Mouse (Mus musculus): ENCODE data around the gene Arhgef11.
"Not testable (repeated sequence)": the region's sequence is repeated elsewhere in the genome, so short reads cannot be mapped to it uniquely, and the experiment has no call there.

Arhgef11 gene

DNA sequence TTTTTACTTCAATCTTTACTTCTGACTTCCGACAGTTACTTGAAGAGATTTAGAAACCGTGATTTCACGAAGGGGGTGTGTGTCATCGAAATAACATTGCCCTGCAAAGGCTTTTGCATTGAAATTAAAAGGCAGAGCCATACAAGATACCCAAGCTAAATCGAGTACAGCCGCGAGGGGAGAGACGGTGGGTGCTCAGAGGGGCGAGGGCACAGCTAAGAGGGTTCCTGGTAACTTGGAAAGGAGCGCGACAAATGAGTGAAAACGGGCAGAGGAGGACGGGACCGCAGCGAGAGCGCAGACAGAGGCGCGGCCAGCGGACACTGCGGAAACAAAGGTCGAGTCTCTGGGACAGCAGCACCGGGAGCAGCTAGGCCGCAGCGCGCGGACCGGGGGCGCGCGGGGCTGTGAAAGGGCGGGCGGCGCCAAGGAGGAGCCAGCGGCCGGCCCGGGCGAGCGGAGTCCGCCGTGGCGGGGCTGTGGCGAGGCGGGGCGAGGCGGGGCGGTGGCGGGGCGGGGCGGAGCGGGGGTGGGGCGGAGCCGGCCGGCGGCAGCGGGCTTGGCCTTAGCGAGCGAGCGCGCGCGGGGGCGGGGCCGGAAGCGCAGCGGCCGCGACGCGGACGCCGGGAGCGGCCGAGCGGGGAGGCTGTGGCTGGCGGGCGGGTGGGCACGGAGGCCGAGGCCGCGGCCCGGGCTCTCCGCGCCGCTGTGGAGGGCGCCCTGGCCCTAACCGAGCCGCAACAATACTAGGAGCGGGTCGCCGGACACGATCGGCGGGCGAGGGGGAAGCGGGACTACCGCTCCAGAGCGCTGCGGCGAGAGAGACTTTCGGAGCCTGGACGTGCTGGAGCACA, at the start of gene Arhgef11:
Gene Arhgef11 (plus strand): TSS at position 603 of the 854 bp plus-strand sequence.
- peak; percentile 69 for DNase-seq

DNA sequence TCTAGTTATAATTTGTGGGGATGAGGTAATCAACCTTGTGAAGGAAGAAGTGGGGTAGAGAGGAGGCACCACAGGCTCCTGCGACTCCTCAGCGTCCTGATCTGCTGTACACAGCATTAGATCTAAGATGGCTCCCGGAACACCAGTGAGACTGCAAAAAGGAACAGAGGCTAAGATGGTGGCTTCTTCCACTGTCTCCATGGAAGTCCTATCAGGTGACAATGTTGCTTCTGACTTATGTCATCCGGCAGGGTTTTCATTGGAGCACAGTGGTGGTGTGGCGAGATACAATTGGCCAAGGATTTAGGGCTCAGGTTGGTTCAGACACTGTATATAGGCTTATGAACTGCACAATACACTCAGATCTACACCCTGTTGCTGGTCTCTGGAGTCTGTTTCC, 48.7 kb upstream of the Arhgef11 start:
- DNase-seq: no peak

DNA sequence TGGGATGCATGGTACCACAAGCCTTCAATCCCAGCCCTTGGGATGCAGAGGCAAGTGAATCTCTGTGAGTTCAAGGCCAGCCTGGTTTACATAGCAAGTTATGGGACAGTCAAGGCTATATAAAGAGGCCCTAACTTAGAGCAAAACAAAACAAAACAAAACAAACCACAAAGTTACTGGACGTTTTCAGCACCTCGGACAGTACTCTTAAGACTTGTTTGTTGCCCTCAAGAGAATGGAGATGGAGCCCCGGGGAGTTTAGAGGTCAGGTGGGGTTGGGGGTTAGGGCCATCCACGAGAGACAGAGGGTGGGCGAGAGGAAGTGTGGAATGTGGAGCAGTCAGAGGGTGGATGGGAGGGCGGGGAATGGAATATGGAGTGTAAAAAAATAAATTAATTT, 41.6 kb upstream of the Arhgef11 start:
- DNase-seq: no peak

DNA sequence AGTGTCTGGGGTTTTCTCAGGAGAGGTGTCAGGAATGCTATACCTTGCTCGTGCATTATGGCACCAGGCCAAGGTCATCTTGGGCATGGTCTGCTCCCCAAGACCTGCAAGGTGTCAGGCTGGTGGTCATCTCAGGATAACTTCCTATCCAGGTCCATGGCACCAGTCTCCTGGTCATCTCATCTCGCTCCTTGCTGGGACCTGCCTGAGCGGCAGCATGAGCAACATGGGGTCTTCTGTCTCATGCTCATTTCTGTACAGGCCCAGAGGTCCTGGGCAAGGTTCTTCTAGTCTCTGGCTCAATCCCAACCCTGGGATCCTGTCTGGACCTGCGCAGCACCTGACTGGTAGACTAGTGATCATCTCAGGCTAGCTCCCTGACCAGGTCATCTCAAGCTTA, 35.1 kb upstream of the Arhgef11 start:
- DNase-seq: no peak

DNA sequence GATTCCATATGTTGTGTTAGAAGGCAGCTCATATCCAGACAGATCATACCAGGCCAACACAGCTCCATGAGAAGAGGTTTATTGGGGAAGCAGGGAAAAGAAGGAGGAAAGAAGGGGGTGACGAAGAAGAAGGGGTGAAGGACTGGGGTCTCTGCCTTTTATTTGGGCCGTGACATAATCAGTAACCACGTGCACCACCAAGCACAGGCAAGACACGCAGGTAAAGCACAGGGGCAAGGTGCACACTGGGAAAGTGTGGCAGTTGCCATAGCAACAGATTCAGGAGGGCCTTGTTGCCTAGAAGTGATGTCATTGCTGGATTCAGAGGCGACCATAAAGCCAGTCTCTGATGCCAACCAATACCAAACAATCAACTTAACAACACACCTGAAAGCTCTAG, 23.6 kb upstream of the Arhgef11 start:
- no peak for DNase-seq

DNA sequence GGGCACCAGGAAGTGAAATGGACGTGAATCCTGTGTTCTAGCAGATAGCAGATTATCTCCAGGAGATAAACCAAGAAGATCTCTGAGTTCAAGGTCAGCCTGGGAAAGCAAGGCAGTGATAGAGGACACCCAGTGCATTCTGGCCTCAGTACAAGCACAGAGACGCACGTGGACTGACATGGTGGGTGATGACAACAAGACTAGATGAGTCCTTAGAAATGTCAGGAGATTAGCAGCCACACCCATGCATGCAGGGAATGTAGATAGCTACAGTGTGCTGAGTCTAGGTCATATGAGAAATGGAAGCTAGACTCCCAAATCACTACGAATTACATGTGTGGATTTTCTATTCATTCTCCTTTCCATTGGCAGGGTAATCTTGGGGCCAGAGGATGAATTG, 22.0 kb upstream of the Arhgef11 start:
- DNase-seq: not testable (repeated sequence)

DNA sequence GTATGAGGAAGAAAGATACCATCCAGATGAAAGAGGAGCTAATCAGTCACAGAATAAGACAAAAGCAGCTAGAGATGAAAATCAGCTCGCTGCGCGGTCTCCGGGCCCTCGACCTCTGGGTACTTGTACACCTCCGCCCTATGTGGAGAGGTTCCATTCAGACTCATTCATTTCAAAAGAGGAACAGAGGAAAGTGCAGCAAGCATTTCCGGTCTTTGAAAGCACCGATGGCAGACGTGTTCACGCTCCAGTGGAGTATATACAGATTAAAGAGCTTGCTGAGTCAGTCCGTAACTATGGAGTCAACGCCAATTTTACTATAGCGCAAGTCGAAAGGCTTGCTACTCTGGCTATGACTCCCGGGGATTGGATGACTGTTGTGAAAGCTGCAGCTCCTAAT, 16.3 kb upstream of the Arhgef11 start:
- not testable (repeated sequence) for DNase-seq

DNA sequence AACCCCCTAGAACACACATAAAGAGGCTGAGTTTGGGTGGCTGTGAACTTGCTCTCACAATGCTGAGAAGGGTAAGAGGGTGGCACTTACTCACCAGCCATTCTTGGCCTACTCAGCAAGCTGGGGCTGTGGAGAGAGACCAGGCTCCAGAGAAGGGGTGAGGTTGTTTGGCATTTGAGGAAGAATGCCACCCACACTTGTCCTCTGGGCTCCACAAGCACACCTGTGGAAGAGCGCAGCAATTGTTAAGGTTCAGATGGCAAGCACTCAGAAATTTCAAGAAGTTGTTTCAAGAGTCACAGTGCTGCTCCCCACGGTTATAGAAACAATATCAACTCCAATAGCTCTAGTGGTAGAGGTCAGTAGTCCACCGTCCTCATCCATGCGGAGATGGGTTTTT, 1.0 kb upstream of the Arhgef11 start:
- no peak for DNase-seq

DNA sequence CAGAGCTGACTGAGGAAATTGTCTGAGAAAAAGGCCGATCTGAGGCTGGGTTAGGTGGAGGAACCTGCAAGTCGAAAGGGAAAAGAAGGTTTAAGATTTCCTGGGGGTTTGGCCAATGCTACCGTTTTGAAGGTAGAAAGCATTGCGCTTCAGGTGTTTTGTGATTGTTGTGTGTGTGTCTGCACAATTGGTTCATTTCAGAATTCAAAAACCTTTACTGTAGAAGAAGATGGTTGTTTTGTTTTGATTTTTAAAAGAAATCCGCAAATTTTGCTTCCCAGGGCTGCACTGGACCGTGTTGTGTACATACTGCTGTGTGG, 412 bp downstream of the Arhgef11 start:
- DNase-seq: no peak

DNA sequence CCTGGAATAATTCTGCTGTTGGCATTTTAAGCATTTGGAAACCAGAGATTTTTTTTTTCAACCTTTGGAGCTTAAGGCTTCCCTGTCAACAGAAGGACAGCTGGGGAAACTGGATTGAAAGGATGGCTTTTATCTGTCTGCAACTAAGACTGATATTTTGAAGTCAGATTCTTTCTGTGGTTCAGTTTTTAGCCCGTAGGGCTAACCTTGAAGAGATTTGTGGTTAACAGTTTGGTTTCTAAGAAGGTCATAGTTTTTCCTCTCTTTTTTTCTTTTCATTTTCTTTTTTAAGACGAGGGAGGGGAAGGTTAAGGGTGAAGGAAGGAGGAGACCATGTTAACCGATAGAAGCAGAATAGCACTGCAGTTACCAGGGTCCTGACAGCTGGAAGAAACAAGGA, 881 bp downstream of the Arhgef11 start:
- DNase-seq: no peak

DNA sequence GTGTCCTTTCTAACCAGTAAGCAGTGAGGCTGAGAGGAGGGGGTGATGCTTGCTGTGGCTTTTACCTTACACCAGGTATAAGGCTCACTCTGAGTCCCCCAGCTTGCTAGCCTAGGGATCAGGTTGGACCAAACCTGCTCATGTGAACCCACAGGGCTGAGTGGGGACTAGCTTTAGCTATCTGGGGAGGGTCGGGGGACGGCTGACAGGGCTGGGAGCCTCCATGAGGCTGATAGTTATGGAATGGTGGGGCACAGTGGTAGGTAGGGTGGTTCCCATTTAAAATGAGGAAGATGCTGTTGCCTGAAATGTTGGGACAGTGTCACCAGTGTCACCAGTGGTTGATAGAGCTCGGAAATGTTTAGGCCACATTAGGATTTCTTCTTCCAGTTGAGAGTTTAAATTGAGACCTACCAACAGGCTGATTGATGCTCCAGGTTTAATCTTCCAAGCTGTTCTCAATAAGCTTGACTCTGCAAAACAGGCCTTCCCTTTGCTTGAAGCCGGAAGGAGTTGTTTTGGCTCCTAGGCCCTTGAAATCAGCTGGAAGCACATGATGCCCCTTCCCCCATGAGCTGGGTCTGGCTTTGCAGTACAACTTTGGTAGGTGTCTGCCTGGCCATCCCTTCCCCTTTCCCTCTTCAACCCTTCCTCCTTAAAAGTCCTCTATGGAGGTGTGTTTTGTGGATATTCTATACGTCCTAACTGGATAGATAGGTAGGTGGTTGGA, 1.8 kb downstream of the Arhgef11 start:
- no peak for DNase-seq

DNA sequence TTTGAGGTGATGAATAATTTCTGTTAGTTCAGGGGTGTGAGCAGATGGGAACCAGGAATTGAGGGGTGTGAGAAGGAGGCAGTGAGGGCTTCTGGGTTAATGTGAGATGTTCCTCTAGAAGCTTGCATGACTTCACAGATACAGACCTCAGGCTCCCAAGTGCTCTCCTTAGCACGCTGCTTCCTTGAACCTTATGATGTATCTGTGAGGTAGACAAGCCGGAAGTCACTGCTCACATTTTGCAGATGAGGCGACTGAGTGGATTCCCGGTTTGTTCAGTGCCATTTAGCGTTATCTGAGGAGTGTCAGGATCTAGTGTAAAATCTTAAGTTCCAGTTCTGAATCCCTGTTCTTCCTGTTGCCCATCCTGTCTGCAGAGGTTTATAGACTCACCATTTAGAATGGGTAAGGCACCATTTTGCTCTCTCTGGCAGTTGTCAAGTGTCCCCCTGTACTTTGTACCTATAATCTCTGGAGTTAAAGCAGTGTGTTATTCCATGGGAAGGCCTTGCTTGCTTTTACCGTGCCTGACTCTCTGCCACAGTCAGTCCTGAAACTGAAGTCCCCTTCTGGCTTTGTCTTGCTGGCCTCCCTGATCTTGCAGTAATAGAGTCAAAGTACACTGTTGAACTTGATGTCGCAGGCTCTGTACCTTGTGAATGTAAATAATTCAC, 3.0 kb downstream of the Arhgef11 start:
- no peak for DNase-seq

DNA sequence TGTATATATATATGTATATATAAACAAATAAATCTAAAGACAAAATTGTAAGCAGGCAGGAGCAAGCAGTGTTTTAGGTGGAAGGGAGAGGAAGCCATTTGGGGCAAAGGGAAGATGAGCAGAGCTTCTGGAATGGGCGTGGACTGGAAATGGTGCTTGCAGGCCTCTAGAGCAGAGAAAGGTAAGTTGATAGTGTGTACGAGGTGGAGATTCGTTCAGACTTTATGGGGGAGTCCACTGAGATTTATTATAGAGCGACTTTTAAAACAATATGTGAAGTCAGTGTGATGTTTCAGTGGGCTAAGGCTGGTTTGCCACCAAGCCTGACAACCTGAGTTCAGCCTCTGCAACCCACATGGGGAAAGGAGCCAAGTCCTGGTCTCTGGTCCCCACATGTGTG, 7.5 kb downstream of the Arhgef11 start:
- DNase-seq: no peak

DNA sequence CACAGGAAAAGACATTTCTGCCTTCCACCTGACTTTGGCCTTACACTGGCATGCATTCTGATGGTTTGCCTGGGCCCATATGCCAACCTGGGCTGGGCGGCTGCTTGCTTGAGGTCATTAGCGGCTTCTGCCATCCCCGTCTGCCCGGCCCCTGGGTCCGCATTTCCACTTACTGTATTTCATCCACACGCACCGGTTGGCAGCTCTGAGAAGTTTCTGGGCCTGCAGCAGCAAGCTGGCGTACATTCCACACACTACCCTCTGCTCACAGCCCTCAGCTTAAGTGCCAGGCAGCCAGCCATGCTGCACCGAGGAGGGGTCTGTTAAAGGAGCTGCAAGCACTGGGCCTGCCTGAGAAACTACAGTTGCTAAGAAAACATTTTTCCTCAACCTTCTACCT, 13.5 kb downstream of the Arhgef11 start:
- DNase-seq: peak; percentile 12

DNA sequence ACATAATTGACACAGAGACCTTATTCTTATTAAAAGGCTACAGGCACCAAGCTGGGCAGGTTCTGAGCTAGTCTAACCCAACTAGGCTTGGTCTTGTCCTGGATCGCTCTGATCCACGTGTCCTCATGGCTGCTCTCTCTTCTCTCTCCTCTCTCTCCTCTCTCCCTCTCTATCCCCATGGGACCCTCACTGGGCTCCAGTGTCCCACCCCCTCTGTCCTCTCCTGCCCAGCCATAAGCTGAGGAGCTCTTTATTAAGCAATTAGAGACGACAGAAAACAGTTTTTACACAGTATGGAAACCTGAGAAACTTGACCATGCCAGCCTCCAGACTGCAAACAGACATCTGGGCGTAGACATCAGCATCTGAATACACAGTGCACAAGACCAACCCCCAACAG, 14.0 kb downstream of the Arhgef11 start:
- DNase-seq: no peak

DNA sequence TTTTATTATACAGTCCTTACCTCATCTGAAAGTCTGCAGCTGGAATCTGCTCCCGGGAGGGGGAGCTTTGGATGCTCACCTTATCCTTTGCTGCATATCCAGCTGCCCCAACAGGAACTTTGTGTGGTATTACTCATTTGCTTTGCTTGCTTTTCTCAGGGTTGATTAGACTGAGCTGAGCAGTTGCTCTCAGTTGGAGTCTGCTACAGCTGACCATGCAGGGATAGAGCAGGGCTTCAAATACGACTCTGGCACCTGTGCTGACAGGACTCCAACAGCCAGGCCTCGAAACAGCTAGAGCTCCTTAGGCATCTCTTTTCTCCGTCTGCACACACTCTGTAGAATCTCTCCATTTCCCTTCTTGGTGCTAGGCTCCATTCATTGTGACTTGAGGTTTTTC, 18.2 kb downstream of the Arhgef11 start:
- DNase-seq: no peak

DNA sequence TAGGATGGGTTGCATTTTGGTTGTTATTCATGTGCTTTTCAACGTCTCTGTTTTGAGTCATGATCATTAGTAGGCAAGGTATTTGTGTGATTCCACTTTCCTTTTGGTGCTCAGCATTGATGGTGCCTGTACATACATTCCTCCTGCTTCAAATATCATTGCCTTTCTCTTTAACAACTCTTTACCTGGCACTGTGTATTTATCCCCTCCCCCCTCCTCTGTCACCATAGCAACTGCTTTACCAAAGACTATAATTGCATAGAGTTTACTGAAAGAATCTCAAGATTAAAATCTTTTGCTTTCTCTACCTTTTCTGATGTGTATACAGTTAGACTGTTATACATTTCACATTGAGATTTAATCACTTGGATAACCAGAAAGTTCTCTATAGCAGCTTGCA, 26.1 kb downstream of the Arhgef11 start:
- DNase-seq: no peak

DNA sequence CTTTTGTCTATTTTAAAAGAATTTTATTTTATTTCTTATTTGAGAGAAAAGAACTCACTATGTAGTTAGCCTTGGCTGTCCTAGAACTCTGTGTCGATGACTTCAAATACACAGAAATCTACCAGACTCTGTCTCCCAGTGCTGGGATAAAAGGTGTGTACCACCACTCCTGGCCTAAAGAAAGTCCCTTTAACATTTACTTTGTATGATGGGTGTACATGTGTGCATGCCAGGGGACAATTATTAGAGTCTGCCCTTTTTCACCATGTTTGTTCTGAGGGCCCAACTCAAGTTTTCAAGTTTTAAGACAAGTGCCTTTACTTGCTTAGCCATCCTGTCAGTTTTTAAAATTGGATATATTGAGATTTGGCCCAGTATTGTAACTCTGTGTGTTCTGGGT, 28.8 kb downstream of the Arhgef11 start:
- DNase-seq: no peak

DNA sequence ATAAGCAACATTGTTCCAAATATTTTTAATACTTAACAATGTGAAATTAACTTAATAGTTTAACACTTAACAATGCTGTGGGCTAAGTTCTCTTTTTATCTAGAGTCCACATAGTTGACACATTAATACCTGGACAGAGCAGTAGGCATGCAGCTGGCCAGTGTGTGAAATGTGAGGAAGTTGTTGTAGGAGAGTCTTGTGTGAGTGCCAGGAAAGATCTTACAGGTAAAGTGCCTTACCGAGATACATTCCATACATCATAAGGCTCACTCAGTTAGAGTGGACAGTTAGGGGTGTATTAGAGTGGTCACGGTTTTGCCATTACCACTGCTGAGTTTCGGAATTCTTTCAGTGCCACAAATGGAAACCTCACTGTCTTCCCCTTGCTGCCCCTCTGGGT, 31.7 kb downstream of the Arhgef11 start:
- no peak for DNase-seq

DNA sequence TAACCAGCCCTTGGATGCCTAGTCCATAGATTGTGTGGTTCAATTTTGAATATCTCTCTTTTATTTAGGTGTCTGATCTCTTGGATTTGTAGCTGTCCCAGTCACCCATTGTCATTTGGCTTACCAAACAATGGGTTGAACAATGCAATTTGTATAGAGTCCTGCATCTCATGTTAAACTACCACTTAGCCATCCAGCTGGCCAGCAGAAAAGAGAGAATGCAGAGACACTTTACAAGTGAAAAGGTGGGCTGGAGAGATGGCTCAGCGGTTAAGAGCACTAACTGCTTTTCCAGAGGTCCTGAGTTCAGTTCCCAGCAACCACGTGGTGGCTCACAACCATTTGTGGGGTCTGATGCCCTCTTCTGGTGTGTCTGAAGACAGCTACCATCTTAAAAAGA, 41.0 kb downstream of the Arhgef11 start:
- no peak for DNase-seq

DNA sequence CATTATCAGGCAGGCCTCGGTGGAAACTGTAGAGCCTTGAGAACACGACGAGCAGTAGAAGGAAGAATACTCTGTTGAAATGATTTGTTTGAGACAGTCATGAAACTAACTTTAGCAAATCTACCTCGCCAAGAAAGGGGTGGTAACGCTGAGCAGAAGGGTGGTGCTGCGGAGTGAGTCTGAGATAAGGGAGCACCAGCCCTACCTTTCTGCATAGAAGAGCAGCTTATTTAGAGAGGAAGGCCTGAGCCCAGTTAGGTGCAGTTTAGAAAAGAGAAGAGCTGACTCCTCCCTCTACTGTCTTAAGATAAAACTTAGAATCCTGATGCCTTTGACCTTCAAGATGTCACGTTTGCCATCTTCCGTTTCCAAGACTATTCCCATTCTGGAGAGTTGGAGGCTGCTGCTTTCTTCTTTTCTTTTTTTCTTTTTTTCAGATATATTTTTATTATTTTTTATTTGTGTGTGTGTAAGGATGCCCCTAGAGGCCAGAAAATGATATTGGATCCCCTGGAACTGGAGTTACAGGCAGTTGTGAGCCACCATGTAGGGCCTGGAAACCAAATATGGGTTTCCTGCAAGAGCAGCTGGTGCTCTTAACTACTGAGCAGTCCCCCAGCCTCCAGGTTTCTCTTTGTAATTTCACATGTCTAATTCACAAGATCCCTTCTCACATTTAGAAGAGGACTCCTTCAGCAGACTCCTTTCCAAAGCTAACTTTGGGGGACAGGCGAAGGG, 42.5 kb downstream of the Arhgef11 start:
- DNase-seq: no peak

DNA sequence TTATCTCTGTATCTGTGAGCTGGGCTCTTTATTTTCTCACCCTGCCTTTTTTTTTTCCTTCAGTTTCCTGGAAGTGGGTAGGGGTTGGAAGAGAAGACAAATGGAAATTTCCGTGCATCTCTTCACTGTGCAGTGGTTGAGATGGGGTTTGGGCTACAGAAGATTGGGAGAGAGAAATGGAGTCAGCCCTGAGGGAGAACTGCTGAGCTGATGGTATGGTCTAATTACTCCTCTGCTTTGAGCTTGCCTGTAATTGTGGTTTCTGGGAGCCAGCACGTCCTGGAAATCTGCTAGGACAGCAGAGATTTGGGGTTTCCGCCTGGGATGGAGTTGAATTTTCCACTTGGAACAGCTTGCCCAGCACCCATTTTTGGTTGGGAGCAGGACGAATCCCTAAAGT, 43.1 kb downstream of the Arhgef11 start:
- DNase-seq: no peak

DNA sequence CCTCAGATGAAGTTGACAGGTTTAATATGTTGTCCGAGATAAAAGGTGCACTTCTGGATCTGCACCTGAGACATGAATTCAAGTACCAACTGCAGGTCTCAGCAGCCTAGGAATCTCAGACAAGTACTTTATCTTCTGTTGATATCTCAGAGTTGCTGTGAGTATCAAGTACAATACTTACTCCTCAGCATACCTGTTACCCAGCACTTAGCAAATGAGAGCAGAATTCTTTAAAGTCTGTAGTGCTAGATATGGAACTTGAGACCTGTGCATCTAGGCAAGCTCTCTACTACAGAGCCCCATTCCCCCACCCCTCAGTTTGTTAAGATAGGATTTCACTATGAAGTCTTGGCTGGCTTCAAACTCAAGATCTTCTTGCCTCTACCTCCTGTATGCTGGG, 43.9 kb downstream of the Arhgef11 start:
- DNase-seq: no peak

Data from right cerebral cortex, postnatal 14 days (tissue).